Mouse (Mus musculus): ENCODE results near the gene Bst1. TPM values are rescaled to one million over a fixed set of nuclear protein-coding genes. Genes with fewer than 3 reads are reported as not detected.

The Bst1 gene
- polyA plus RNA-seq, 1 experiment from 2014 or later = not detected

DNA sequence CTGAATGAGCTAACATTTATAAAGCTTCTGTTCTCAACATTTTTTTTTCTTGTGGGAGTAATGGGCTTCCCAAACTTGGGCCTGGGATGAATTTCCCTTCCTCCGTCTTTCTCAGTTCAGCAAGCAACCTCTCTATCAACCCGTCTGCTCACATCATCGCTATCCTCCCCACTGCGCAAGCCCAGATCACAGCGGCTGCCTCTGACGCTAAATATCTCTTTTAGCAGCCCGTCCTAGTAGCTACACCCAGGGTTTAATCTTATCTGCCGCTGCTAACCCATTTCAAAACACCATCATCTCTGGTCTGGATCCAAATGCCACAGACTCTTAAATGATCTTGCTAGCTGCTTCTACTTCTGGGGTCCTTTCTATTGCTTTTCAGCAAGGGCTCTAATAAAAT is 41.0 kb downstream of the Bst1 start:
- no peaks in the 10 kb centered on the region for H3K9me3 ChIP-seq
- no peaks in the 10 kb centered on the region for H3K4me1 ChIP-seq (replicated peaks)
- H3K27me3 ChIP-seq = no peaks in the 10 kb centered on the region
- H3K9ac ChIP-seq (replicated peaks) = no peak overlapping the region
- H3K4me2 ChIP-seq = no peak overlapping the region
- WGBS = 85% methylated on average over 8 of the region's 8 CpGs
- H3K4me3 ChIP-seq (replicated peaks) = no peak overlapping the region
- no peak for ATAC-seq (ENCODE audit: insufficient number of reproducible peaks, insufficient read depth, low FRiP score, low TSS enrichment, low read depth)
- H3K36me3 ChIP-seq = no peaks in the 10 kb centered on the region
- no peak overlapping the region for H3K27ac ChIP-seq

DNA sequence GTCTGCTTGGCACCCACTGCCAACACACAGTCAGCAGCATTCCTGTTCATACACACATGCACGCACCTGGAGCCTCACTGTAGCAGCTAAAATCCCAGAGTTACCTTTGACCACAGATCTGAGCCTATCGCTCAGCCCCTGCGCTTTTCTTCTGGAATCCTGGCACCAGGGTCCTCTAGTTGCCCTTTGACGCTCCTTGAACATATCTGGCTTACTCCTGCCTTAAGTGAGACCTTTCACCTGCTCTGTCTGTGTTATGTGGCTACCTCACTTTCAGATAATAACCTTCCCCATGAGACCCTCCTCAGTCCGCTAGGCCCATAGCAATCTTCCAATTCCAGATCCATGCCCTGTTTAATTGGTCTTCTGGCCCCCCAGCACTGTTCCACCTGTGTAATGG is 41.4 kb downstream of the Bst1 start:
- Histone ChIP-seq H3K9ac (replicated peaks) (no peak overlapping the region), H3K4me1 (replicated peaks) (no peaks in the 10 kb centered on the region), H3K9me3 (no peaks in the 10 kb centered on the region), H3K36me3 (no peaks in the 10 kb centered on the region), H3K27ac (no peak overlapping the region), H3K4me3 (replicated peaks) (no peak overlapping the region), H3K27me3 (no peaks in the 10 kb centered on the region), H3K4me2 (no peak overlapping the region)
- no peak for ATAC-seq (ENCODE audit: insufficient number of reproducible peaks, insufficient read depth, low FRiP score, low TSS enrichment, low read depth)
- 86% methylated on average over 5 of the region's 5 CpGs for WGBS

DNA sequence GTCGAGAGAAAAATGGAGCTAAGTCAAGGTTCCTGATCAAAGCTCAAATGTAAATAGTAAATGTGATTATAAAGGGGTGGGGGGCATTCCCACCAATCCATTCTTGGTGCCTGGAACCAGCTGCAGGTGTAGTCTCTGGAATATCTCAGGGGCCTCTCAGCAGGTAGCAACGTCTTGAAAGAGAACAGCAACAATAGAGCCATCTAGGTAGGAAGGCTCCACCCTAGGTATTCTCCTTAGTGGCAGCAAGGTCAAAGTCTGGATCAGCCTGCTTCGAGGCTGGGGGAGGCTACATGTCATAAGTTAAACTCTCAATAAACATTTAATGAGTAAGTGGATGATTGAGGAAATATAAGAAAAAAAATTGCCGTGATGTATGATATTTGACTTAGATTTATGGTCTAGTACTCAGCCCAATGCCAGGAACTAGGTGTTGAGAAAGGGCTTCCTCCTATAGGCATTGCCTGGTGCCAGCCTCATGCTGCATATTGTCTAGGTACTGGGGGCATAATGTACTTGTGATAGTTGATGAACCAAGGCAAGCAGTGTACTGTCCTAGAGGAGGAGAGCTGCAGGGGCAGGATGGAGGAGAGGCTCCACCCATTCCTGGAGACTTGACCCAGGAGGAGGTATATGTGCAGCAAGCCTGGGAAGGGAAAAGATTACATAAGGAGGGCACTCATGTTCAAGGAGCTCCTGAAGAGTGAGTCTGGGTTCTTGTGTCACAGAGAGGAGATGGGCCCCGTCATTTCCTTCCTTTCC is 42.2 kb downstream of the Bst1 start:
- Histone ChIP-seq H3K4me3 (replicated peaks) (no peak overlapping the region), H3K9me3 (no peaks in the 10 kb centered on the region), H3K4me2 (no peak overlapping the region), H3K27ac (no peak overlapping the region), H3K27me3 (no peaks in the 10 kb centered on the region), H3K36me3 (no peaks in the 10 kb centered on the region), H3K4me1 (replicated peaks) (no peaks in the 10 kb centered on the region), H3K9ac (replicated peaks) (no peak overlapping the region)
- 79% methylated on average over 5 of the region's 5 CpGs for WGBS
- ATAC-seq (ENCODE audit: insufficient number of reproducible peaks, insufficient read depth, low FRiP score, low TSS enrichment, low read depth) = no peak

DNA sequence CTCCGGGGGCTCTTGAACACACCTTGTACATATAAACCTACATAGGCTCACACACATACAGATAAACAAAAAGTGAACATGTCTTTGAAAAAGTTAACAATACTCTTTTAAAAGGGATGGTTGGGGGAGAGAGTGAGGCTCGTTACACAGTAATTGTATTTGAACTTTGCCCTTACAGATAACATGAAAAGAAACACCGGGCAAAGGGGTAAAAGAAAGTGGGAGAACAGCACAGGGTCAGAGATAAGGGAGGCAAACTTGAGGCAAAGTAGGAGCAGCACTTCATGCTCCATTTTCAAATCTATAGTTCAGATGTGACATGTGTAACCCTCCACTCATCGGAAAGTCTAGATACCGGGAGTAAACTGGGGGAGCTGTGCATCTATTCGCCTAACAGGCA is 45.0 kb downstream of the Bst1 start:
- Histone ChIP-seq H3K36me3 (no peaks in the 10 kb centered on the region), H3K4me1 (replicated peaks) (no peaks in the 10 kb centered on the region; the same call in 1 of the 2 replicates), H3K9ac (replicated peaks) (no peak overlapping the region), H3K4me2 (no peak overlapping the region), H3K27me3 (no peaks in the 10 kb centered on the region), H3K27ac (no peak overlapping the region), H3K9me3 (no peaks in the 10 kb centered on the region), H3K4me3 (replicated peaks) (no peak overlapping the region)
- ATAC-seq (ENCODE audit: insufficient number of reproducible peaks, insufficient read depth, low FRiP score, low TSS enrichment, low read depth) = no peak
- WGBS = 67% methylated on average over 6 of the region's 6 CpGs

DNA sequence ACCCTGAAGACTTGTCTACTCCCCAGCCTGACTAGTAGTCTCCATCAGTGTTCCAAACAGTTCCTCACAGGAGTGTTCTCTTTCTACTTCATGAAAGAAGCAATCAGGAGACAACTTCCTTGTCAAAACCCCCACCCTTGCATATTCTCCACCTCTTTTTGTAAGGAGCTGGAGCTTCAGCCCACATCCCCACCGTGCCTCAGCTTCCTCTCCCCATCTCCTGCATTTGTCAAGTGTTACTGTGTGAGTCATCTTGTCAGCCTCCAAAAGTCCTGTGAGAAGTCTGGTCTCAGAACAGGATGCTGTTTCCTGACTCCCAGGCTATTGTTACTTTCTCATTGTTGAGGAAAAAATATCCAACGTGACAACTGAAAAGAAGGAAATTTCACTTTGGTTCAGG is 46.6 kb downstream of the Bst1 start:
- ATAC-seq (ENCODE audit: insufficient number of reproducible peaks, insufficient read depth, low FRiP score, low TSS enrichment, low read depth) = no peak
- no peaks in the 10 kb centered on the region; the same call in 1 of the 2 replicates for H3K4me1 ChIP-seq (replicated peaks)
- H3K36me3 ChIP-seq = no peaks in the 10 kb centered on the region
- WGBS = 63% methylated on average over 2 of the region's 2 CpGs
- no peak overlapping the region for H3K4me2 ChIP-seq
- H3K4me3 ChIP-seq (replicated peaks) = no peak overlapping the region
- no peaks in the 10 kb centered on the region for H3K27me3 ChIP-seq
- no peak overlapping the region for H3K9ac ChIP-seq (replicated peaks)
- H3K27ac ChIP-seq = no peak overlapping the region
- no peaks in the 10 kb centered on the region for H3K9me3 ChIP-seq

DNA sequence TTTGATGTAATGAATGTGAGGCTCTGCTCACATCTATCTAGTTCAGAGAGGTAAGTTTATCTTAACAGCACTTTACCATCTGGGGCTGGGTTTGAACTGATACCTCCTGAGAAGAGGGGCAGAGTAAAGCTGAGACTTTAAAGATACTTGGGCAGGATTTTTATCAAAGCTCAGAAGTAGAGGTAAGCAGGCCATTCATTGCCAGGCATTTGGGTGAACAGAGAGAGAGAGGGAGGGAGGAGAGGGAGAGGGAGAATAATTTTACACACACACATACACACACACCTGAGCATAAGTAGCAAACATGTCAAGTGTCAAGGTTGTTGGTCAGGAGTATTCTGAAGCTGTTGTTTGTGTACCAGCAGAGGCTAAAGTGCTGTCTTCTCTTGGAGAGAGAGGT is 49.6 kb downstream of the Bst1 start, which contains the start of gene Cd38:
Gene Cd38, plus strand, starts transcription at position 301 of the 400 bp plus-strand sequence.
- no peak for ATAC-seq (ENCODE audit: insufficient number of reproducible peaks, insufficient read depth, low FRiP score, low TSS enrichment, low read depth)
- Histone ChIP-seq H3K27ac (peak within 1 kb of the TSS; percentile 73), H3K9me3 (no peaks in the 10 kb centered on the region), H3K4me3 (replicated peaks) (peak within 1 kb of the TSS; percentile 46), H3K36me3 (no peaks in the 10 kb centered on the region), H3K4me1 (replicated peaks) (no peaks in the 10 kb centered on the region; the same call in 1 of the 2 replicates), H3K27me3 (no peaks in the 10 kb centered on the region), H3K9ac (replicated peaks) (peak within 1 kb of the TSS; percentile 57), H3K4me2 (peak within 1 kb of the TSS; percentile 74)

DNA sequence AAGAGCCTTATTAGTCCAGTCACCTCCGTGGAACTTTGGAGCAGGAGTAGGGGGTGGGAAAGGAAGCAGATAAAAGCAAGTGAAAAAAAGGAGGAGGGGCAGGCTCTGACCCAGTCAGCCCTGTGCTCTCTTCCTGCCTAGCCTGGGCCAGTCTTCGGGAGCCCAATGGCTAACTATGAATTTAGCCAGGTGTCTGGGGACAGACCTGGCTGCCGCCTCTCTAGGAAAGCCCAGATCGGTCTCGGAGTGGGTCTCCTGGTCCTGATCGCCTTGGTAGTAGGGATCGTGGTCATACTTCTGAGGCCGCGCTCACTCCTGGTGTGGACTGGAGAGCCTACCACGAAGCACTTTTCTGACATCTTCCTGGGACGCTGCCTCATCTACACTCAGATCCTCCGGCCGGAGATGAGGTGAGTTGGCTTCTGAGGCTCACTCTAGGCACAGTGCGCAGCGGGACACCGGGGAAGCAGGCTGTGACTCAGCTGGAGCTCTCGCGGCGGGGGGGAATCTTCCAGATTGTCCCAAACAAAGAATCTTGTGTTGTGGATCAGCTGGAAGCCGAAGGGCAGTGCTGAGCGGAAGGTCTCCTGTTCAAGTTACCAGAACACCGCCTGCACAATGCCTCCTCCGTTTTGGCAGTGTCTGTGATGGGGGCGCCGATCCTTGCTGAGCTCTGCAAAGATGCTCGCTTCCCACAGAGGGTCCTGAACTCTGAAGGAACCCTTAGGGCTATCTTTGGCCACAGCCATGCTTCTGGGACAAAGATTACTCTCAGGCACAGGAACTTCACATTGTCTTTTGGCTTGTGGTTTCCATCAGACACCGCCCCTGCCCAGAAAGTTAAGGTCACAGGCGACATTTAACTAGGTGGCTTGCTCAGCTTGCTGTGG is 50.3 kb downstream of the Bst1 start:
- WGBS = 4% methylated on average over 28 of the region's 28 CpGs
- peak overlapping the region; percentile 74 for H3K4me2 ChIP-seq
- H3K27ac ChIP-seq = peak overlapping the region; percentile 73
- peak; percentile 70 for ATAC-seq (ENCODE audit: insufficient number of reproducible peaks, insufficient read depth, low FRiP score, low TSS enrichment, low read depth)
- H3K4me1 ChIP-seq (replicated peaks) = no peaks in the 10 kb centered on the region; the same call in 1 of the 2 replicates
- peak overlapping the region; percentile 57 for H3K9ac ChIP-seq (replicated peaks)
- no peaks in the 10 kb centered on the region for H3K27me3 ChIP-seq
- H3K9me3 ChIP-seq = no peaks in the 10 kb centered on the region
- H3K4me3 ChIP-seq (replicated peaks) = peak overlapping the region; percentile 46
- H3K36me3 ChIP-seq = no peaks in the 10 kb centered on the region

DNA sequence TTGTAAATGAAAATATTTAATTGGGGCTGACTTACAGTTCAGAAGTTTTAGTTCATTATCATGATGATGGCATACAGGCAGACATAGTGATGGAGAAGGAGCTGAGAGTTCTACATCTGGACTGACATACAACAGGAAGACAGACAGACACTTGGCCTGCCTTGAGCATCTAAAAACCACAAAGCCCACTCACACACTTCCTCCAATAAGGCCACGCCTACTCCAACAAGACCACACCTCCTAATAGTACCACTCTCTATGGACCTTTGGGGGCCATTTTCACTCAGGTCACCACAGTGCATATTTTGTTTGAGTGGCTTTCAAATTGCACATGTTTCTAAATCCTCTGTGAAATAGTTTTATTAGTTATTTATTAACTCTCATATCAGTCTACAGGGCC is 53.2 kb downstream of the Bst1 start:
- no peaks in the 10 kb centered on the region for H3K27me3 ChIP-seq
- ATAC-seq (ENCODE audit: insufficient number of reproducible peaks, insufficient read depth, low FRiP score, low TSS enrichment, low read depth) = no peak
- no peak overlapping the region for H3K9ac ChIP-seq (replicated peaks)
- WGBS = 68% methylated on average over 1 of the region's 1 CpGs
- H3K9me3 ChIP-seq = no peaks in the 10 kb centered on the region
- H3K4me1 ChIP-seq (replicated peaks) = no peaks in the 10 kb centered on the region; the same call in 1 of the 2 replicates
- H3K4me2 ChIP-seq = no peak overlapping the region
- no peak overlapping the region for H3K27ac ChIP-seq
- no peaks in the 10 kb centered on the region for H3K36me3 ChIP-seq
- H3K4me3 ChIP-seq (replicated peaks) = no peak overlapping the region

DNA sequence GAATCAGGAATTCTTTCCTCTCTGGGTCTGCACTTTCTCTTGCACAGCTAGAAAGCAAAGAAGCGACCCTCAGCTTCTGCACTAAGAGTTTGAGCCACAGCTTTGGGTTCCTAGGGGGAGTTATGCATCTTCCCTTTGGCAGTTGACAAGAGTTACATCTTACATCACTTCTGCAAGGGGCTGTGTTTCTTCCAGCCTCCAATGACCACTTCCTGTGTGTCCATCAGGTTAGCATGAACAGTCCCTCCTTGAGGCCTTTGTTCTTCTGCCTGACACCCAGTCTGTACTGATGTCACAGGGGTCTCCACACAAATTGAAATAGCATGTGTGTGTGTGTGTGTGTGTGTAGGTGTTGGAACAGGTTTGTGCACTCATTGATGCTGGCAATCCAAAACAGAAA is 54.0 kb downstream of the Bst1 start:
- Histone ChIP-seq H3K4me3 (replicated peaks) (no peak overlapping the region), H3K9me3 (no peaks in the 10 kb centered on the region), H3K4me1 (replicated peaks) (no peaks in the 10 kb centered on the region; the same call in 1 of the 2 replicates), H3K27me3 (no peaks in the 10 kb centered on the region), H3K36me3 (no peaks in the 10 kb centered on the region), H3K27ac (no peak overlapping the region), H3K4me2 (no peak overlapping the region), H3K9ac (replicated peaks) (no peak overlapping the region)
- 81% methylated on average over 1 of the region's 1 CpGs for WGBS
- ATAC-seq (ENCODE audit: insufficient number of reproducible peaks, insufficient read depth, low FRiP score, low TSS enrichment, low read depth) = no peak

DNA sequence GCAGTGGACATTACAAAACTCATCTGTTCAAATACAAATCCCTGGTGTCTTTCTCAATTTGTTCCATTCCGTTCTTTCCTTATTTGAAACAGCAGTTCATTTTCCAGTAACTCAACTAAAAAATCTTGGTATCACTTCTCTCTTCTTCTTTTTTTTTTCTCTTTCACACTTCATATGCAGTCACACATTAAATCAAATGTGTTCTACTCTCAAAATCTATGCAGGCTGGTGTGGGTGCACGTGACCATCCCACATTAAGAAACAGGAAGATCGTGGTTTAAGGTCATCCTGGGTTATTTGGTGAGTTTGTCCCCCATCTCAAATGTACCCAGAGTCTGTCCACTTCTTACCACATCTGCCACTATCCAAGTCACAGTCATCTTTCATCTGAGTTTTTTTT is 63.3 kb downstream of the Bst1 start:
- WGBS = 84% methylated on average over 3 of the region's 3 CpGs
- Histone ChIP-seq H3K4me3 (replicated peaks) (no peak overlapping the region), H3K9me3 (no peaks in the 10 kb centered on the region), H3K9ac (replicated peaks) (no peak overlapping the region), H3K4me2 (no peak overlapping the region), H3K27ac (no peak overlapping the region), H3K36me3 (no peaks in the 10 kb centered on the region), H3K4me1 (replicated peaks) (peaks cover 11% of the 10 kb centered on the region), H3K27me3 (no peaks in the 10 kb centered on the region)
- no peak for ATAC-seq (ENCODE audit: insufficient number of reproducible peaks, insufficient read depth, low FRiP score, low TSS enrichment, low read depth)

DNA sequence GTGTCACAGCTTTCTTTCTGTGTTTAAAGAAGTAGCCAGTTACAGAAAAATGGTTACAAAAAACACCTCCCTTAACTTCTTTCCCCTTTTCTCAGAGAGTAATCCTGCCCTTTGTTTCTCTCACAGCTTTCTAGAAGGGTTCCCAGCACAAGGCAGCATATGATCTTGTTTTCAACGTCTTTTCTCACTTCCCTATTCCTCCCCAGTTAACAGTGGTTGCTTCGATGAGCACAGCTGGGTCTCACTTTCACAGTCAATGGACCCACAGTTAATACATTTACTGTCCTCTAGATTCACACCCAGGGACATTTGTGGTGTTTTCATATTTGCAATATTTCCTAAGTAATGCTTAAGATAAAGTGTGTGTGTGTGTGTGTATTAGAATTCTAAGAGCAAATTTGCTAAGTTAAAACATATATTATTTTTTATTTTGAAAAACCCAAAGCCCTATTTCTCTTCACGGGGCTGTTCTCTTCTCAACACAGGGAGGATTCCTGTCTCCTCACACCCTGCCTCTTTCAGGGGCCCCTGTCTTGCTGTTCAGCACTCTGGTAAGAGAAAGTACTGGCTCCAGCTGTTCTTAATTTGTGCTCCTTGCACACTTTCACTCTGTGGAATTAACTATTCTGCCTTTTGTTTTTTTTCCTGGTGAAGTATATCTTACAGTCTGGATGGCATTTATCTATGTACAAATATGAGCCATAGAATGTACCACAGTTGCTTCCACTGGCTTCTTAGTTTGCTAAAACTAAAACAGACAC is 66.6 kb downstream of the Bst1 start:
- ATAC-seq (ENCODE audit: insufficient number of reproducible peaks, insufficient read depth, low FRiP score, low TSS enrichment, low read depth) = no peak
- Histone ChIP-seq H3K9me3 (no peaks in the 10 kb centered on the region), H3K4me2 (no peak overlapping the region), H3K4me1 (replicated peaks) (peaks cover 11% of the 10 kb centered on the region), H3K4me3 (replicated peaks) (no peak overlapping the region), H3K27me3 (no peaks in the 10 kb centered on the region), H3K9ac (replicated peaks) (no peak overlapping the region), H3K27ac (0 out of 2 replicates have a peak overlapping the region, but pooled peaks have one; percentile 2), H3K36me3 (no peaks in the 10 kb centered on the region)
- 31% methylated on average over 3 of the region's 3 CpGs for WGBS

Measured in limb, embryonic 12.5 days (tissue).